Mouse (Mus musculus): Measurements from ENCODE around the gene Plac9b. TPM values are rescaled to one million over a fixed set of nuclear protein-coding genes. Genes with fewer than 3 reads are reported as not detected.
"Not testable (repeated sequence)": the region's sequence is repeated elsewhere in the genome, so short reads cannot be mapped to it uniquely, and the experiment has no call there.

Plac9b gene
- polyA plus RNA-seq (2015; fragmentation: Nextera tagmentation; extraction: Ambion mirVana): 220 and 235 TPM in 2 replicates

- not testable (repeated sequence) for H3K27me3 ChIP-seq (replicated peaks; ENCODE audit: insufficient read depth, low read length); H3K9me3 ChIP-seq (ENCODE audit: low read length); H3K9ac ChIP-seq (replicated peaks; ENCODE audit: low read depth); H3K4me1 ChIP-seq (ENCODE audit: insufficient read depth, low read depth, low read length); H3K36me3 ChIP-seq (ENCODE audit: insufficient read depth, low read length); H3K4me3 ChIP-seq (ENCODE audit: low read depth, low read length); ATAC-seq; H3K4me2 ChIP-seq (replicated peaks; ENCODE audit: low read depth, low read length); H3K27ac ChIP-seq (ENCODE audit: low read length); DNase-seq (ENCODE audit: low spot score)
- WGBS: no CpG with 5 or more reads among the region's 10 CpGs
Observed at GRCm38 (mm10) chr14:26182380-26182779, at the start of gene Plac9b. Plac9b (minus strand) TSS chr14:26182480.

- DNase-seq (ENCODE audit: low spot score); H3K27me3 ChIP-seq (replicated peaks; ENCODE audit: insufficient read depth, low read length); H3K9me3 ChIP-seq (ENCODE audit: low read length); ATAC-seq; H3K4me3 ChIP-seq (ENCODE audit: low read depth, low read length); H3K4me2 ChIP-seq (replicated peaks; ENCODE audit: low read depth, low read length); H3K36me3 ChIP-seq (ENCODE audit: insufficient read depth, low read length); H3K27ac ChIP-seq (ENCODE audit: low read length); H3K4me1 ChIP-seq (ENCODE audit: insufficient read depth, low read depth, low read length); H3K9ac ChIP-seq (replicated peaks; ENCODE audit: low read depth): not testable (repeated sequence)
- no CpG with 5 or more reads among the region's 5 CpGs for WGBS
Observed at GRCm38 (mm10) chr14:26216233-26217000, 34.1 kb upstream of the Plac9b start.

GRCm38 (mm10) chr14:26206926-26207247 lies 24.6 kb upstream of the Plac9b start, which contains the start of gene Tmem254b:
Tmem254b (minus strand) TSS chr14:26207041.
- not testable (repeated sequence) for H3K27me3 ChIP-seq (replicated peaks; ENCODE audit: insufficient read depth, low read length); H3K36me3 ChIP-seq (ENCODE audit: insufficient read depth, low read length); H3K4me3 ChIP-seq (ENCODE audit: low read depth, low read length); DNase-seq (ENCODE audit: low spot score); H3K4me2 ChIP-seq (replicated peaks; ENCODE audit: low read depth, low read length); H3K4me1 ChIP-seq (ENCODE audit: insufficient read depth, low read depth, low read length); H3K9me3 ChIP-seq (ENCODE audit: low read length); H3K9ac ChIP-seq (replicated peaks; ENCODE audit: low read depth); H3K27ac ChIP-seq (ENCODE audit: low read length)
- ATAC-seq: peak; percentile 83
- no CpG with 5 or more reads among the region's 10 CpGs for WGBS

DNA sequence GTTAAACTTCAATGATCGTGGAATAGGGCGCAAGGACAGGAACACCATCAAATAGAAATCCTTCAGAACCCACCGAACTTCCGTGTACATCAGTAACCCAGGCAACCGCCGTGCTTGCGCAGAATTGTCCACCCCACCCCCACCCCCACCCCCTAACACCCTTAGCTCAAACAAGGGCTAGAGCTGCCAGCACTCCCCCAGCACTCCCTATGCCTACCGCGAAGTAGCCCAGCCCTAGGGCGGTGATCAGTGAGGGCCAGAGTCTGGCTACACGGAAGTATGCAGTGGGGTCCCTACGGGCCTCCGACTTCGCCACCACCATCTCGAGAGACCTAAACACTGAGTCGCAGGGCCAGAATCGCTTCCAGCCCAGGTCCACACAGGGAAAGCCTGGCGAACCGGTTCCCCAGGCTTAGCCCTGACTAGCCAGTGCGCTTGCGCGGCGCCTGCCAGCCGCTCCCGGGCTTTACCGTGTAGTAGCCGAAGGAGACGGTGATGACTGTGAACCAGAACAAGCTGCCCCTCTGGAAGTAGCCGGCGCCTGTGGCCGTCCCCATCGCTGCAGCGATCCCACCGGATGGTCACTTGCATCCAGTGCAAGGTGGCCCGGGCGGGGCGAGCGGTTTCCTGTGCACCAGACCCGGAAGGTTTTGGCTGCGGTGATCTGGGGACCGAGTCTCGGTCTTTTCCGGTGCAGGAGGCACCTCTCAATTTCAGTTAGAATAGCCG lies 24.1 kb upstream of the Plac9b start:
- H3K4me2 ChIP-seq (replicated peaks; ENCODE audit: low read depth, low read length); H3K27me3 ChIP-seq (replicated peaks; ENCODE audit: insufficient read depth, low read length); H3K4me1 ChIP-seq (ENCODE audit: insufficient read depth, low read depth, low read length); H3K27ac ChIP-seq (ENCODE audit: low read length); H3K4me3 ChIP-seq (ENCODE audit: low read depth, low read length); H3K9ac ChIP-seq (replicated peaks; ENCODE audit: low read depth); H3K36me3 ChIP-seq (ENCODE audit: insufficient read depth, low read length); DNase-seq (ENCODE audit: low spot score); H3K9me3 ChIP-seq (ENCODE audit: low read length): not testable (repeated sequence)
- peak; percentile 95 for ATAC-seq
- no CpG with 5 or more reads among the region's 44 CpGs for WGBS

GRCm38 (mm10) chr14:26197851-26198250 lies 15.6 kb upstream of the Plac9b start:
- not testable (repeated sequence) for H3K27ac ChIP-seq (ENCODE audit: low read length); H3K27me3 ChIP-seq (replicated peaks; ENCODE audit: insufficient read depth, low read length); H3K9me3 ChIP-seq (ENCODE audit: low read length); H3K36me3 ChIP-seq (ENCODE audit: insufficient read depth, low read length); H3K4me3 ChIP-seq (ENCODE audit: low read depth, low read length); DNase-seq (ENCODE audit: low spot score); H3K4me1 ChIP-seq (ENCODE audit: insufficient read depth, low read depth, low read length); H3K4me2 ChIP-seq (replicated peaks; ENCODE audit: low read depth, low read length); H3K9ac ChIP-seq (replicated peaks; ENCODE audit: low read depth)
- ATAC-seq: peak; percentile 90
- no CpG with 5 or more reads among the region's 3 CpGs for WGBS

GRCm38 (mm10) chr14:26188361-26188760 lies 6.1 kb upstream of the Plac9b start:
- H3K27me3 ChIP-seq (replicated peaks; ENCODE audit: insufficient read depth, low read length); ATAC-seq; H3K9me3 ChIP-seq (ENCODE audit: low read length); H3K36me3 ChIP-seq (ENCODE audit: insufficient read depth, low read length); H3K4me3 ChIP-seq (ENCODE audit: low read depth, low read length); H3K9ac ChIP-seq (replicated peaks; ENCODE audit: low read depth); H3K4me1 ChIP-seq (ENCODE audit: insufficient read depth, low read depth, low read length); H3K4me2 ChIP-seq (replicated peaks; ENCODE audit: low read depth, low read length); DNase-seq (ENCODE audit: low spot score); H3K27ac ChIP-seq (ENCODE audit: low read length): not testable (repeated sequence)
- no CpG with 5 or more reads among the region's 8 CpGs for WGBS

GRCm38 (mm10) chr14:26186638-26187037 lies 4.4 kb upstream of the Plac9b start:
- not testable (repeated sequence) for H3K9ac ChIP-seq (replicated peaks; ENCODE audit: low read depth); ATAC-seq; H3K36me3 ChIP-seq (ENCODE audit: insufficient read depth, low read length); H3K4me3 ChIP-seq (ENCODE audit: low read depth, low read length); H3K27me3 ChIP-seq (replicated peaks; ENCODE audit: insufficient read depth, low read length); H3K9me3 ChIP-seq (ENCODE audit: low read length); H3K4me2 ChIP-seq (replicated peaks; ENCODE audit: low read depth, low read length); DNase-seq (ENCODE audit: low spot score); H3K27ac ChIP-seq (ENCODE audit: low read length); H3K4me1 ChIP-seq (ENCODE audit: insufficient read depth, low read depth, low read length)
- no CpG with 5 or more reads among the region's 9 CpGs for WGBS

DNA sequence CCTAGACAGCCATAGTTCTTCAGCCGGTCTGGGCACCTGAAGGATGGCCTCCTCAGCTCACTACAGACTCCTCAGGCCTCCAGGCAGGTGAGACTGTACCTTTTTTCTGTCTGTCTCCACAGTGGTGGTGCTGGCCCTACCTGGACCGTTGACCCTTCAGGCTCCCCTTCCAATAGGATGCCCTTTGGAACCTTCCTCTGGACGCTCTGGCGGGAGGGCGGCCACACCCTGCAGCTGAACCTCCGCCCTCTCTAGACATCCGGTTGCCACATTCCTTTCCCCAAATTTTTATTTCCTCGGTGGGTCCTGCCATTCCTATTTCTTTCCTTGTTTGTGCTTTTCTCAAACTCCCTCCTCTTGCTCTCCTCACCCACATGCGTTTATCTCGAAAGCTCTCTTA lies 620 bp downstream of the Plac9b start:
- not testable (repeated sequence) for DNase-seq (ENCODE audit: low spot score); H3K27ac ChIP-seq (ENCODE audit: low read length); ATAC-seq; H3K4me1 ChIP-seq (ENCODE audit: insufficient read depth, low read depth, low read length); H3K4me2 ChIP-seq (replicated peaks; ENCODE audit: low read depth, low read length); H3K9ac ChIP-seq (replicated peaks; ENCODE audit: low read depth); H3K36me3 ChIP-seq (ENCODE audit: insufficient read depth, low read length); H3K9me3 ChIP-seq (ENCODE audit: low read length); H3K27me3 ChIP-seq (replicated peaks; ENCODE audit: insufficient read depth, low read length); H3K4me3 ChIP-seq (ENCODE audit: low read depth, low read length)
- no CpG with 5 or more reads among the region's 10 CpGs for WGBS

GRCm38 (mm10) chr14:26175028-26175427 lies 7.3 kb downstream of the Plac9b start:
- H3K9ac ChIP-seq (replicated peaks; ENCODE audit: low read depth); DNase-seq (ENCODE audit: low spot score); H3K4me3 ChIP-seq (ENCODE audit: low read depth, low read length); H3K27ac ChIP-seq (ENCODE audit: low read length); H3K27me3 ChIP-seq (replicated peaks; ENCODE audit: insufficient read depth, low read length); H3K36me3 ChIP-seq (ENCODE audit: insufficient read depth, low read length); H3K4me2 ChIP-seq (replicated peaks; ENCODE audit: low read depth, low read length); H3K9me3 ChIP-seq (ENCODE audit: low read length); H3K4me1 ChIP-seq (ENCODE audit: insufficient read depth, low read depth, low read length): not testable (repeated sequence)
- peak; percentile 33; the same call in 1 of the 2 replicates for ATAC-seq
- no CpG with 5 or more reads among the region's 6 CpGs for WGBS

Data from lung, postnatal 0 days (tissue).